Mouse (Mus musculus) limb, embryonic 11.5 days (tissue): Measurements from ENCODE around the gene Wdr82. TPM values are rescaled to one million over a fixed set of nuclear protein-coding genes. Genes with fewer than 3 reads are reported as not detected.

Experiments used
- ATAC-seq: fragments of 200-750 bp; cut with Nextera tagmentation; 2 replicates; pipeline ENCODE4 v1.8.0; 2017; ENCODE audit warnings: low read depth; ENCODE audit not compliant: insufficient number of reproducible peaks, low FRiP score, low TSS enrichment
- DNase-seq: peaks from one replicate; pipeline ENCODE4 v3.0.0-alpha.2; 2015; ENCODE audit warnings: low spot score
- H3K27ac ChIP-seq: fragments of 300-500 bp; sonication (generic); replicated peaks from 2 replicates; pipeline ENCODE4 v1.5.1; 2014; ENCODE audit warnings: low read depth, mild to moderate bottlenecking, low read length
- H3K27me3 ChIP-seq: fragments of 300-500 bp; sonication (generic); 2 replicates; pipeline ENCODE4 v1.6.1; 2014; ENCODE audit warnings: mild to moderate bottlenecking, low read length, mixed read lengths; ENCODE audit not compliant: control insufficient read depth, insufficient read depth
- H3K36me3 ChIP-seq: fragments of 300-500 bp; sonication (generic); 2 replicates; pipeline ENCODE4 v1.6.1; 2014; ENCODE audit warnings: mild to moderate bottlenecking, low read length, moderate library complexity, mixed read lengths; ENCODE audit not compliant: control insufficient read depth, insufficient read depth
- H3K4me1 ChIP-seq: fragments of 300-500 bp; sonication (generic); 2 replicates; pipeline ENCODE4 v1.6.1; 2014; ENCODE audit warnings: low read length, mixed read lengths; ENCODE audit not compliant: control insufficient read depth, insufficient read depth
- H3K4me2 ChIP-seq: fragments of 300-500 bp; sonication (generic); 2 replicates; pipeline ENCODE4 v1.6.1; 2014; ENCODE audit warnings: low read depth, mild to moderate bottlenecking, moderate library complexity; ENCODE audit not compliant: severe bottlenecking
- H3K4me3 ChIP-seq: fragments of 300-500 bp; sonication (generic); 2 replicates; pipeline ENCODE4 v1.5.1; 2014; ENCODE audit warnings: low read depth, low read length
- H3K9ac ChIP-seq: fragments of 300-500 bp; sonication (generic); 2 replicates; pipeline ENCODE4 v1.6.1; 2014; ENCODE audit warnings: mild to moderate bottlenecking, low read length
- H3K9me3 ChIP-seq: fragments of 300-500 bp; sonication (generic); 2 replicates; pipeline ENCODE4 v1.6.1; 2016; ENCODE audit warnings: low read length; ENCODE audit not compliant: control insufficient read depth
- WGBS: fragments of 180-500 bp; shearing (Covaris S2); extraction: QIAGEN DNeasy Blood & Tissue Kit; methylation state at CpG from one replicate; pipeline ENCODE4 v1.1.7; 2014; 5-methylcytosine and 5-hydroxymethylcytosine counted together
- polyA plus RNA-seq: library from polyadenylated mRNA; unstranded; fragments of >200 nt; fragmentation: Nextera tagmentation; extraction: Ambion mirVana; gene quantifications from 2 replicates; pipeline ENCODE4 v1.2.1, GENCODE M21; 2014

The Wdr82 gene
- polyA plus RNA-seq, 1 experiment from 2014 or later = 31.3 TPM

DNA sequence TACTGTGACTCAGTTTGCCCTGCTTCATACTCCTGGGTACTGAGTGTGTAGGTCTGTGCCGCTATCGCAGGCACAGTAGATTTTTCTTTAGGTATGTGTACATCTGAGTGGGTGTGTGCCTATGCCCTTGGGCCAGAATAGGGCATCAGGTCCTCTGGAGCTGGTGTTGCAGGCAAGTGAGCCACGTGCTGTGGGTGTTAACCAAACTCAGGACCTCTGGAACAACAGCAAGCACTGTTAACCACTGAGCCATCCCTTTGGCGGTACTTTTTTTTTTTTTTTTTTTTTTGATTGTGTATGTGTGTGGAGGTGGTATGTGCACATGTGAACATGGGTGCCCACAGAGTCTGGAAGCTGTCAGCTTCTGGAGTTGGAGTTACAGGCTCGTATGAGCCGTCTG, 7.1 kb downstream of the Wdr82 start:
- H3K4me2 ChIP-seq = no peak overlapping the region
- H3K9ac ChIP-seq = no peak overlapping the region
- WGBS = 87% methylated on average over 6 of the region's 6 CpGs
- no peaks in the 10 kb centered on the region for H3K9me3 ChIP-seq
- H3K36me3 ChIP-seq = peaks cover 21% of the 10 kb centered on the region
- H3K27ac ChIP-seq = no peak overlapping the region
- ATAC-seq (no peak), DNase-seq (no peak)
- no peaks in the 10 kb centered on the region for H3K27me3 ChIP-seq
- H3K4me1 ChIP-seq = peaks cover 26% of the 10 kb centered on the region
- H3K4me3 ChIP-seq = no peak overlapping the region

DNA sequence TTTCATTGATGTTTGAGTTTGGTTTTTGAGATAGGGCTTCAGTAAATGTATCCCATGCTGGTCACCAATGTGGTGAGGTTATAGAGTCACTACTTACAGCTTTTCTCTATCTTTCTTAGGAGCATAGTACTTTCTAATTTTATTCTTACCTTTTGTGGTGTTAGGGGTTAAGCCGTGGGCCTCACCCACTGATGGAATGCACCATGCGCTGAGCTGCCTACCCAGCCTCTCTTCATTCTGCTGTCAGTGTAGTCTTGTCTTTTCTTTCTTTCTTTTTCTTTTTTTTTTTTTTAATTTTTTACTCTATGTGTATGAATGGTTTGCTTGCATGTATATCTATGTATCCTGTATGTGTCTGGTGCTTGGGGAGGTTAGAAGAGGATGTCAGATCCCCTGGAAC, 8.7 kb downstream of the Wdr82 start:
- DNase-seq (no peak), ATAC-seq (no peak)
- WGBS = 94% methylated on average over 2 of the region's 2 CpGs
- H3K4me3 ChIP-seq = no peak overlapping the region
- peaks cover 14% of the 10 kb centered on the region for H3K4me1 ChIP-seq
- H3K4me2 ChIP-seq = no peak overlapping the region
- peaks cover 21% of the 10 kb centered on the region for H3K36me3 ChIP-seq
- H3K27ac ChIP-seq = no peak overlapping the region
- no peaks in the 10 kb centered on the region for H3K27me3 ChIP-seq
- no peaks in the 10 kb centered on the region for H3K9me3 ChIP-seq
- no peak overlapping the region for H3K9ac ChIP-seq

DNA sequence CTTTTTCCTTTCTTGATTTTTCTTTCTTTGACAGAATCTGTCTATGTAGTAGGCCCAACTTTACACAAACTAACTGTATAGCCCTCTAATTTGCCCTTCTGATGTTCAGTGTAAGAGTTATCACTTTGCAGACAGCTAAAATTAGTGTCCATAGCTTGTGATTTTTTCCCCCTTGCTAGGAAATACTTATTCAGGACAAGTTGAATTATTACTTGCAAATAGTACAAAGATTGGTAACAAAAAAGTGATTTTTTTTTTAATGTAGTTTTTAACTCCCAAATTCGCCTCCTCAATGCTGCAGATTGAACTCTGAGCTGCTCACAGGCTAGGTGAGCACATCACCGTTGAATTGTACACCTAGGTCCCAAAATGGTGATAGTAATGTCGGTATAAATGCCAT, 9.2 kb downstream of the Wdr82 start:
- no peak for DNase-seq
- 95% methylated on average over 3 of the region's 3 CpGs for WGBS
- H3K27ac ChIP-seq = no peak overlapping the region
- no peak overlapping the region for H3K9ac ChIP-seq
- H3K4me2 ChIP-seq = no peak overlapping the region
- ATAC-seq = no peak
- no peaks in the 10 kb centered on the region for H3K9me3 ChIP-seq
- H3K4me1 ChIP-seq = peaks cover 14% of the 10 kb centered on the region
- no peak overlapping the region for H3K4me3 ChIP-seq
- peaks cover 24% of the 10 kb centered on the region for H3K36me3 ChIP-seq
- no peaks in the 10 kb centered on the region for H3K27me3 ChIP-seq

DNA sequence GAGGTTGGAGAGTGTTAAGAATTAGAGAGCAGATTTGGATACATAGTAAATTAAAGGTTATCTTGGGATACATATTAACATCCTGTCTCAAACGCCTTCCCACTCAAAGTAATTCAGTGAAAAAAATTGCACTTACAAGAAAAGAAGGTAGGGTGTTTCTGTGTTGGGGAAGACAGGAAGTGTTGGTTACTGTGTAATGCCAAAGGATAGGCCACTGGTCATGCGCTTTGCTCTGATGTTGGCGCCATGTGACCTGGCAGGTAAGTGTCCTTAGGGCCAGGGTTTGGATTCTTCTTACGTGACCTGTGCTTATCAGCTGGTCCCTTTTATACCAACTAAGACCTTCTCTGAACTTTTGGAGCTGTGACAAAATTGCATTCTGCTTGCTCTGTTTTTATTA, 11.4 kb downstream of the Wdr82 start:
- Histone ChIP-seq H3K27ac (no peak overlapping the region), H3K4me1 (0 out of 2 replicates have a peak, but pooled peaks cover 3% of the 10 kb centered on the region), H3K9me3 (no peaks in the 10 kb centered on the region), H3K36me3 (peaks cover 30% of the 10 kb centered on the region), H3K4me2 (no peak overlapping the region), H3K4me3 (no peak overlapping the region), H3K27me3 (no peaks in the 10 kb centered on the region), H3K9ac (no peak overlapping the region)
- 95% methylated on average over 4 of the region's 4 CpGs for WGBS
- DNase-seq (no peak), ATAC-seq (no peak)

DNA sequence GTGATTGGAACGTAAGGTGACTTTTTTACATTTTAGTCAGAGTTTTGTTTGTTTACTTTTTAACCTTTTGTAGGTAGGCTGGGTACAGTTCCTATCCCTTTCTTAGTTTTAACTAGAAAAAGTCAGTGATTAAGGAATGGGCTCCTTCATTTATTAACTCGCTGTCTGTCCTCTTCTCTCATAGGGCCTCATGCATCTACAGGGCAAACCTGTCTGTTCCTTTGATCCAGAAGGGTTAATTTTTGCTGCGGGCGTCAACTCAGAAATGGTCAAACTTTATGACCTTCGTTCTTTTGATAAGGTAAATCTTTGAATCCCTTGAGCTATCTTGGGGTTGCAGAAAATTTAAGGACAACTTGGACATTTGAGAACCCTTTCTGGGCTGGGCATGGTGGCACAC, 13.3 kb downstream of the Wdr82 start:
- WGBS = 92% methylated on average over 5 of the region's 5 CpGs
- no peaks in the 10 kb centered on the region for H3K27me3 ChIP-seq
- H3K27ac ChIP-seq = no peak overlapping the region
- ATAC-seq (no peak), DNase-seq (no peak)
- no peaks in the 10 kb centered on the region for H3K9me3 ChIP-seq
- H3K4me2 ChIP-seq = no peak overlapping the region
- H3K36me3 ChIP-seq = peaks cover 26% of the 10 kb centered on the region
- H3K4me1 ChIP-seq = no peaks in the 10 kb centered on the region
- no peak overlapping the region for H3K9ac ChIP-seq
- no peak overlapping the region for H3K4me3 ChIP-seq

DNA sequence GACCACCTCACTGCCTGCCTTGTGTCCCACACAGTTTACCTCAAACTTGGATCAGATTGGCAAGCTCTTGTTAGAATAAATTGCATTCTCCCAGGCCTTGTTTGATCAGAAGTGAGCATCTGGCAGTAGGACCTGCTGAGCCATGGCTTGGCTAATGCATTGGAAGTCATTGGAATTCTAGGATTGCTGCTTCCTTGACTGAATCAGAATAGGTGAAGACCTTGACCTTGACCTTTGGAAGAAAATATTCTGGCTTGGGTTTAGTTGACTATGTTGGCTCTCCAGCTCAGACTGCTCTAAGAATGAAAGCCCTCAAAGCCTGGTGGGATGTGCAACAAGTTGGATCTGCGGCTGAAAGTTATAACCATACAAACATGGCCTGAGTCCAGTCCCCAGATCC, 20.6 kb downstream of the Wdr82 start:
- Histone ChIP-seq H3K4me2 (no peak overlapping the region), H3K4me3 (no peak overlapping the region), H3K9me3 (no peaks in the 10 kb centered on the region), H3K9ac (no peak overlapping the region), H3K4me1 (no peaks in the 10 kb centered on the region), H3K27ac (no peak overlapping the region), H3K27me3 (no peaks in the 10 kb centered on the region), H3K36me3 (peaks cover 26% of the 10 kb centered on the region)
- no peak for ATAC-seq
- no peak for DNase-seq
- WGBS = 91% methylated on average over 1 of the region's 1 CpGs

DNA sequence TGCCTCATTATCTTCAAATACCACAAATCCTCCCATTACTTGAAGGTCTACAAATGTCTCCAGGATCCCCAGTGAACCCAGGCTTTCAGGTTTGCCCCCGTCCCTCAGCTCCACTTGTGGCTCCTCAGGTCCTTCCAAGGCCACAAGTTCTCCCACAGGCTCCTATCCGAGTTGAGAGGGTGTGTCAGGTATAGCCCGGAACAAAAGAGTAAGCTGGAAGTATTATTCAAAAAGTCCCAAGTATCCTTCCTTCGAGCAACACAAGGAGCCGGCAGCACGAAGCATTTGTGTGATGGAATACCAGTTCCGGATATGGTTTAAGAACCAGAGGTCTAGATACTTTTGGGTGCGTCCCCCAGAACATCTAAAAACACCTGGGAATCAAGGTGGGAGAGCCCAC, 21.3 kb downstream of the Wdr82 start:
- no peak for ATAC-seq
- Histone ChIP-seq H3K27ac (no peak overlapping the region), H3K4me2 (no peak overlapping the region), H3K36me3 (peaks cover 26% of the 10 kb centered on the region), H3K4me1 (no peaks in the 10 kb centered on the region), H3K27me3 (no peaks in the 10 kb centered on the region), H3K9ac (no peak overlapping the region), H3K9me3 (no peaks in the 10 kb centered on the region), H3K4me3 (no peak overlapping the region)
- no peak for DNase-seq
- WGBS = 94% methylated on average over 8 of the region's 8 CpGs

DNA sequence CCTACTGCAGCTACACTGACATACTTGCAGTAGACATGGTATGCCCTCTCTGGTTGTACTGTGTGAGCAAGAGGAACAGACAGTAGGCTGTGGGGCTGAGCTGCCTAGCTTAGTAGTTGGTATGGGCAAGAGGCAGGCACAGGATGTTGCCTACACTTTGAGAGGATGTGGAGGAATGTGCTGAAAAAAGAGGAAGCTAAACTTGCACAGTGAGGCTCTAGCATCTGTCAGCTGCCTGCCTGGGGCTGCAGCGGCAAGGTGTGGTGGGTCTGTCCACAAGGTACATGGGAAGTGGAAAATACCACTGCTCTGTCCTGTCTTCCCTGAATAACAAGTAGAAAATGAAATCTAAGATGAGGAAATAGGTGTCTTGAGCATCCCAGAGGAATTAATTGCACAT, 22.3 kb downstream of the Wdr82 start:
- DNase-seq (no peak), ATAC-seq (no peak)
- H3K4me1 ChIP-seq = 0 out of 2 replicates have a peak, but pooled peaks cover 2% of the 10 kb centered on the region
- H3K9ac ChIP-seq = no peak overlapping the region
- H3K27ac ChIP-seq = no peak overlapping the region
- WGBS = 93% methylated on average over 1 of the region's 1 CpGs
- H3K4me3 ChIP-seq = no peak overlapping the region
- H3K4me2 ChIP-seq = no peak overlapping the region
- H3K36me3 ChIP-seq = peaks cover 23% of the 10 kb centered on the region
- no peaks in the 10 kb centered on the region for H3K27me3 ChIP-seq
- H3K9me3 ChIP-seq = no peaks in the 10 kb centered on the region
